Mouse (Mus musculus): ENCODE measurements around the gene Gm21904. TPM values are rescaled to one million over a fixed set of nuclear protein-coding genes. Genes with fewer than 3 reads are reported as not detected.
"Not testable (repeated sequence)": the region's sequence is repeated elsewhere in the genome, so short reads cannot be mapped to it uniquely, and the experiment has no call there.

Gene Gm21904
- not detected in 2 replicates for polyA plus RNA-seq (2016; fragmentation: Nextera tagmentation; extraction: Ambion mirVana)

- not testable (repeated sequence) for H3K27me3 ChIP-seq (replicated peaks); H3K36me3 ChIP-seq; H3K4me3 ChIP-seq; ATAC-seq; H3K9ac ChIP-seq; H3K27ac ChIP-seq; H3K4me1 ChIP-seq; H3K4me2 ChIP-seq; H3K9me3 ChIP-seq (replicated peaks)
- no CpG with 5 or more reads among the region's 3 CpGs for WGBS (ENCODE audit: insufficient replicate concordance)
Measured at GRCm38 (mm10) chrY:17846166-17846565, at the start of gene Gm21904. Gm21904 (minus strand) TSS chrY:17846266.

- H3K27me3 ChIP-seq (replicated peaks); H3K9me3 ChIP-seq (replicated peaks); H3K9ac ChIP-seq; H3K4me3 ChIP-seq; H3K27ac ChIP-seq; ATAC-seq; H3K4me1 ChIP-seq; H3K4me2 ChIP-seq; H3K36me3 ChIP-seq: not testable (repeated sequence)
Measured at GRCm38 (mm10) chrY:17874441-17874840, 28.4 kb upstream of the Gm21904 start, which contains the start of the genes Gm20772 and Gm20831. Gm20772 (plus strand) TSS chrY:17874741. Gm20831 (plus strand) TSS chrY:17874741.

Other genes with a start within 250 kb of the Gm21904 start
- not detected in 2 replicates for gene Gm20772, start 28.5 kb upstream of the Gm21904 start, polyA plus RNA-seq (2016; fragmentation: Nextera tagmentation; extraction: Ambion mirVana)
- gene Gm20831, start 28.5 kb upstream of the Gm21904 start, polyA plus RNA-seq (2016; fragmentation: Nextera tagmentation; extraction: Ambion mirVana), result not detected in 2 replicates
- not detected in 2 replicates for gene Srsy, start 91.1 kb upstream of the Gm21904 start, polyA plus RNA-seq (2016; fragmentation: Nextera tagmentation; extraction: Ambion mirVana)
- not detected in 2 replicates for gene Gm21764, start 215.5 kb upstream of the Gm21904 start, polyA plus RNA-seq (2016; fragmentation: Nextera tagmentation; extraction: Ambion mirVana)
- gene Ssty1, start 242.8 kb upstream of the Gm21904 start, polyA plus RNA-seq (2016; fragmentation: Nextera tagmentation; extraction: Ambion mirVana), result not detected in 2 replicates